12 mouse cellular contexts compared by ENCODE assay signal in genomic region chr12:111450359-111450758, GRCm38 (mm10). TPM values are rescaled to one million over a fixed set of nuclear protein-coding genes. Genes with fewer than 3 reads are reported as not detected.
A peak's percentile ranks its signal among the peaks of the same experiment; 100 is the strongest.
DNase-seq lines count a peak whose midpoint lies in the region; ATAC-seq lines count a peak whose summit lies in the region.
"Had no signal": no experiment of that assay in that cellular context is flagged by ENCODE, and none has a peak within 500 bp of the region (broad histone marks: within the 10 kb centered on the region; RNA-seq: fewer than 3 reads in every experiment).

No protein-coding gene starts in this region.

- ATAC-seq in hindbrain, embryonic 11.5 days (ENCODE audit: low FRiP score): no peak
- ATAC-seq in forebrain, embryonic 15.5 days (replicated peaks): no peak
- ATAC-seq in CD4-positive, CD25-positive, alpha-beta regulatory T cell, adult 4 months: no peak
- ATAC-seq: forebrain, embryonic 16.5 days had no signal

- peaks cover 61% of the 10 kb centered on the region for H3K79me2 ChIP-seq in macrophage (ENCODE audit: inconsistent target)

- no peak for DNase-seq in hindbrain, embryonic 10.5 days (ENCODE audit: low spot score)
- no peak for DNase-seq in hindbrain, embryonic 11.5 days (ENCODE audit: low spot score)
- DNase-seq in gastrocnemius, postnatal 36 days: peak; percentile 68 to 70
- DNase-seq in kidney, adult 8-10 months: peak; percentile 81 to 91
- no peak for DNase-seq in yolk sac, embryonic 10.5 days (ENCODE audit: low spot score)
- DNase-seq: right cerebral cortex, adult 18-20 months had no signal

- intact Hi-C loops in gastrocnemius, postnatal 36 days (cut with DNase I): no loop called here

- H3K9ac ChIP-seq in hindbrain, embryonic 11.5 days (ENCODE audit: low read depth, low read length): no peak overlapping the region
- no peak overlapping the region for H3K9ac ChIP-seq in forebrain, embryonic 15.5 days (replicated peaks)

- H3K27ac ChIP-seq in hindbrain, embryonic 10.5 days: 0 out of 2 replicates have a peak overlapping the region, but pooled peaks have one; percentile 20
- no peak overlapping the region for H3K27ac ChIP-seq in hindbrain, embryonic 11.5 days (ENCODE audit: low read depth, low read length)
- H3K27ac ChIP-seq in macrophage: peak overlapping the region; percentile 84; the same call in 1 of the 2 replicates
- no peak overlapping the region for H3K27ac ChIP-seq in forebrain, embryonic 15.5 days (replicated peaks)

- WGBS in hindbrain, embryonic 10.5 days: 40% methylated on average over 6 of the region's 6 CpGs
- 36% methylated on average over 6 of the region's 6 CpGs for WGBS in hindbrain, embryonic 11.5 days
- WGBS in macrophage (ENCODE audit: missing documents): 89% methylated on average over 6 of the region's 6 CpGs
- WGBS in forebrain, embryonic 15.5 days: 55% methylated on average over 6 of the region's 6 CpGs

- no peaks in the 10 kb centered on the region for H3K9me3 ChIP-seq in hindbrain, embryonic 10.5 days
- no peaks in the 10 kb centered on the region for H3K9me3 ChIP-seq in hindbrain, embryonic 11.5 days (ENCODE audit: control insufficient read depth, low read length)
- H3K9me3 ChIP-seq in forebrain, embryonic 15.5 days: no peaks in the 10 kb centered on the region

- H3K4me3 ChIP-seq in hindbrain, embryonic 10.5 days: no peak overlapping the region
- H3K4me3 ChIP-seq in hindbrain, embryonic 11.5 days (ENCODE audit: low read depth, low read length): no peak overlapping the region
- H3K4me3 ChIP-seq in macrophage (ENCODE audit: inconsistent target): no peak overlapping the region
- H3K4me3 ChIP-seq in forebrain, embryonic 15.5 days: no peak overlapping the region

- H3K36me3 ChIP-seq in hindbrain, embryonic 10.5 days: no peaks in the 10 kb centered on the region
- H3K36me3 ChIP-seq in hindbrain, embryonic 11.5 days (ENCODE audit: control insufficient read depth, insufficient read depth, low read length): no peaks in the 10 kb centered on the region
- peaks cover 69% of the 10 kb centered on the region for H3K36me3 ChIP-seq in macrophage (ENCODE audit: inconsistent target)
- H3K36me3 ChIP-seq in forebrain, embryonic 15.5 days: no peaks in the 10 kb centered on the region

- H3K27me3 ChIP-seq in hindbrain, embryonic 10.5 days (ENCODE audit: insufficient read depth, poor library complexity, severe bottlenecking): peaks cover 99% of the 10 kb centered on the region
- H3K27me3 ChIP-seq in hindbrain, embryonic 11.5 days (ENCODE audit: control insufficient read depth, insufficient read depth, low read length): peaks cover 62% of the 10 kb centered on the region
- peaks cover 57% of the 10 kb centered on the region for H3K27me3 ChIP-seq in forebrain, embryonic 15.5 days

- H3K4me1 ChIP-seq in hindbrain, embryonic 10.5 days (replicated peaks): peaks cover 58% of the 10 kb centered on the region
- peaks cover 3% of the 10 kb centered on the region for H3K4me1 ChIP-seq in hindbrain, embryonic 11.5 days (replicated peaks; ENCODE audit: control insufficient read depth, insufficient read depth, low read length)
- peaks cover 9% of the 10 kb centered on the region for H3K4me1 ChIP-seq in forebrain, embryonic 15.5 days

- H3K4me2 ChIP-seq in hindbrain, embryonic 11.5 days (replicated peaks; ENCODE audit: low read depth, low read length): no peak overlapping the region
- no peak overlapping the region for H3K4me2 ChIP-seq in forebrain, embryonic 15.5 days (replicated peaks)

RNA-seq across cellular contexts. Expression of gene Tnfaip2, which starts 8.1 kb away (rescaled TPM):
- 3.0 and 3.2 TPM in 2 replicates for polyA plus RNA-seq in hindbrain, embryonic 10.5 days (2016; fragmentation: Nextera tagmentation; extraction: Ambion mirVana)
- polyA plus RNA-seq in hindbrain, embryonic 11.5 days (2014; fragmentation: Nextera tagmentation; extraction: Ambion mirVana): 1.9 and 2.0 TPM in 2 replicates
- 10 to 100 TPM; 22.0 to 22.6 TPM for total RNA-seq in gastrocnemius, postnatal 36 days (2021)
- total RNA-seq in macrophage (2018; cell fraction: chromatin; rRNA removed): over 10,000 TPM in 4 of 26 experiments, 1,000 to 10,000 TPM in 18, 100 to 1,000 TPM in 4; 785 to 11,990 (median 4,844) TPM
- total RNA-seq in macrophage (2018; cell fraction: cytosol; rRNA removed): 1,000 to 10,000 TPM in 8 of 26 experiments, 100 to 1,000 TPM in 18; 279 to 3,779 (median 516) TPM
- total RNA-seq in macrophage (2018; cell fraction: nucleus; rRNA removed): 1,000 to 10,000 TPM in 19 of 26 experiments, 100 to 1,000 TPM in 7; 417 to 7,545 (median 2,584) TPM
- 127 to 339 TPM (median 289 TPM) in 3 replicates for polyA plus RNA-seq in macrophage (2018)
- 0.51 and 1.1 TPM in 2 replicates for polyA plus RNA-seq in forebrain, embryonic 15.5 days (2015; fragmentation: Nextera tagmentation; extraction: Ambion mirVana)
- not detected for polyA plus RNA-seq in CD4-positive, CD25-positive, alpha-beta regulatory T cell, adult 4 months (2017; shearing (Covaris generic))

RNA-seq across cellular contexts. Expression of gene Exoc3l4, which starts 33.5 kb away (rescaled TPM):
- 4.7 and 5.4 TPM in 2 replicates for polyA plus RNA-seq in hindbrain, embryonic 10.5 days (2016; fragmentation: Nextera tagmentation; extraction: Ambion mirVana)
- polyA plus RNA-seq in hindbrain, embryonic 11.5 days (2014; fragmentation: Nextera tagmentation; extraction: Ambion mirVana): 3.5 and 3.8 TPM in 2 replicates
- 1 to 10 TPM; 1.8 to 4.6 TPM for total RNA-seq in gastrocnemius, postnatal 36 days (2021)
- total RNA-seq in macrophage (2018; cell fraction: chromatin; rRNA removed): 100 to 1,000 TPM in 1 of 26 experiments, 10 to 100 TPM in 23, 1 to 10 TPM in 2; 9.1 to 109 (median 30.7) TPM
- 10 to 100 TPM in 20 of 26 experiments, 1 to 10 TPM in 6; 7.8 to 73.6 (median 15.0) TPM for total RNA-seq in macrophage (2018; cell fraction: cytosol; rRNA removed)
- 100 to 1,000 TPM in 4 of 26 experiments, 10 to 100 TPM in 20, 1 to 10 TPM in 2; 8.3 to 170 (median 42.3) TPM for total RNA-seq in macrophage (2018; cell fraction: nucleus; rRNA removed)
- polyA plus RNA-seq in macrophage (2018): 8.0 to 13.2 TPM (median 12.5 TPM) in 3 replicates
- 1.7 and 2.0 TPM in 2 replicates for polyA plus RNA-seq in forebrain, embryonic 15.5 days (2015; fragmentation: Nextera tagmentation; extraction: Ambion mirVana)
- not detected for polyA plus RNA-seq in CD4-positive, CD25-positive, alpha-beta regulatory T cell, adult 4 months (2017; shearing (Covaris generic))

RNA-seq across cellular contexts. Expression of gene Gm266, which starts 35.3 kb away (rescaled TPM):
- polyA plus RNA-seq in hindbrain, embryonic 10.5 days (2016; fragmentation: Nextera tagmentation; extraction: Ambion mirVana): 11.6 and 14.1 TPM in 2 replicates
- polyA plus RNA-seq in hindbrain, embryonic 11.5 days (2014; fragmentation: Nextera tagmentation; extraction: Ambion mirVana): 8.9 and 10.1 TPM in 2 replicates
- total RNA-seq in gastrocnemius, postnatal 36 days (2021): under 1 TPM; 0.69 to 0.84 TPM
- not detected for total RNA-seq in macrophage (2018; cell fraction: chromatin; rRNA removed)
- total RNA-seq in macrophage (2018; cell fraction: cytosol; rRNA removed): under 1 TPM in 2 of 26 experiments, not detected in 24; 0.10 to 0.14 TPM
- under 1 TPM in 1 of 26 experiments, not detected in 25; 0.86 TPM for total RNA-seq in macrophage (2018; cell fraction: nucleus; rRNA removed)
- not detected in 3 replicates for polyA plus RNA-seq in macrophage (2018)
- polyA plus RNA-seq in forebrain, embryonic 15.5 days (2015; fragmentation: Nextera tagmentation; extraction: Ambion mirVana): 0.55 and 0.79 TPM in 2 replicates
- polyA plus RNA-seq in CD4-positive, CD25-positive, alpha-beta regulatory T cell, adult 4 months (2017; shearing (Covaris generic)): not detected
- total RNA-seq: CH12.LX; liver, adult 2 months had no signal
- polyA plus RNA-seq: liver, adult 2 months had no signal

RNA-seq across cellular contexts. Expression of gene Lbhd2, which starts 43.8 kb away (rescaled TPM):
- 0.25 TPM in 1 of 2 replicates, not detected in the other for polyA plus RNA-seq in hindbrain, embryonic 10.5 days (2016; fragmentation: Nextera tagmentation; extraction: Ambion mirVana)
- 0.47 TPM in 1 of 2 replicates, not detected in the other for polyA plus RNA-seq in hindbrain, embryonic 11.5 days (2014; fragmentation: Nextera tagmentation; extraction: Ambion mirVana)
- not detected for total RNA-seq in gastrocnemius, postnatal 36 days (2021)
- total RNA-seq in macrophage (2018; cell fraction: chromatin; rRNA removed): not detected
- not detected for total RNA-seq in macrophage (2018; cell fraction: cytosol; rRNA removed)
- total RNA-seq in macrophage (2018; cell fraction: nucleus; rRNA removed): not detected
- polyA plus RNA-seq in macrophage (2018): not detected in 3 replicates
- polyA plus RNA-seq in forebrain, embryonic 15.5 days (2015; fragmentation: Nextera tagmentation; extraction: Ambion mirVana): 1.6 and 2.2 TPM in 2 replicates
- not detected for polyA plus RNA-seq in CD4-positive, CD25-positive, alpha-beta regulatory T cell, adult 4 months (2017; shearing (Covaris generic))
- total RNA-seq: CH12.LX; liver, adult 2 months had no signal
- polyA plus RNA-seq: liver, adult 2 months had no signal

Comparison
In these comparisons a context has a peak if more than half of its experiments do, and no peak if none do; other contexts are left out.
1. H3K27ac ChIP-seq: peak in hindbrain, embryonic 10.5 days (single experiment) and macrophage (single experiment); none in hindbrain, embryonic 11.5 days (single experiment) and forebrain, embryonic 15.5 days (single experiment).
2. DNase-seq: peak in gastrocnemius, postnatal 36 days (2 of 2) and kidney, adult 8-10 months (2 of 2); none in hindbrain, embryonic 10.5 days (single experiment), hindbrain, embryonic 11.5 days (single experiment) and yolk sac, embryonic 10.5 days (single experiment).
3. RNA of gene Tnfaip2, which starts 8.1 kb away (polyA plus RNA-seq): 127 to 339 TPM in macrophage; 3.0 to 3.2 TPM in hindbrain, embryonic 10.5 days, 1.9 to 2.0 TPM in hindbrain, embryonic 11.5 days, 0.51 to 1.1 TPM in forebrain, embryonic 15.5 days and not detected in CD4-positive, CD25-positive, alpha-beta regulatory T cell, adult 4 months; every median in the first group is over 10 times any median in the second.